Mouse (Mus musculus): ENCODE measurements at regions not wholly inside any gene's neighbourhood (a gene's known extent, or its start where the extent isn't known, plus 50 kb on each side); places are given as distances from the start of the nearest gene placed in this dataset.

- TF ChIP-seq POLR2A (IDR thresholded peaks at IDR 0.05; ENCODE audit: control insufficient read depth, extremely low read depth, insufficient read depth, low read length, poor library complexity) (no peak), CTCF (IDR thresholded peaks at IDR 0.05; ENCODE audit: borderline replicate concordance, control insufficient read depth, extremely low read depth, insufficient read depth, low read length, poor library complexity) (no peak)
Measured at GRCm38 (mm10) chr19:44698382-44699256, 57.2 kb upstream of the Pax2 start.
